In genomic region chr10:111673317-111673610, GRCm38 (mm10) we compare ENCODE assay signal across 16 mouse cellular contexts.
DNase-seq lines count a peak whose midpoint lies in the region; ATAC-seq and TF ChIP-seq lines count a peak whose summit lies in the region.
"Had no signal": no experiment of that assay in that cellular context is flagged by ENCODE, and none has a peak within 500 bp of the region (broad histone marks: within the 10 kb centered on the region; RNA-seq: fewer than 3 reads in every experiment).

No protein-coding gene starts in this region.

- no peaks in the 10 kb centered on the region for H3K9me3 ChIP-seq in kidney, embryonic 14.5 days (ENCODE audit: control insufficient read depth, low read length)
- H3K9me3 ChIP-seq in ES-Bruce4 (replicated peaks; ENCODE audit: control insufficient read depth, insufficient read depth, low read length, poor library complexity, severe bottlenecking), result no peaks in the 10 kb centered on the region
- H3K9me3 ChIP-seq in limb, embryonic 14.5 days (ENCODE audit: control insufficient read depth, low read length), result no peaks in the 10 kb centered on the region
- H3K9me3 ChIP-seq: embryonic facial prominence, embryonic 12.5 days; liver, embryonic 13.5 days; midbrain, embryonic 13.5 days; neural tube, embryonic 15.5 days had no signal

- TF ChIP-seq CTCF in ES-Bruce4 (IDR thresholded peaks at IDR 0.05; ENCODE audit: low read depth, low read length), result no peak
- TF ChIP-seq CTCF in layer of hippocampus, adult 2 months (conservative IDR thresholded peaks at IDR 0.05), result no peak

- no peak for TF ChIP-seq POLR2A in ES-Bruce4 (IDR thresholded peaks at IDR 0.05; ENCODE audit: insufficient read depth, low read length)
- no peak for TF ChIP-seq POLR2A in limb, embryonic 14.5 days (IDR thresholded peaks at IDR 0.05; ENCODE audit: borderline replicate concordance, extremely low read depth, insufficient read depth, insufficient read length)

- peak; percentile 32 for DNase-seq in embryo, embryonic 10.5 days (ENCODE audit: low spot score)
- DNase-seq in embryo, embryonic 11 days, result no peak
- DNase-seq in kidney, adult 18-20 months, result no peak
- DNase-seq in limb, embryonic 14.5 days (ENCODE audit: low spot score), result no peak
- DNase-seq in layer of hippocampus, adult 2 months (ENCODE audit: low spot score in 2 of 2), result no peak
- no peak for DNase-seq in cerebellum, postnatal 25 days
- DNase-seq: adrenal gland, postnatal 25 days; cerebellum, adult 11-12 months; liver, embryonic 13.5 days; right cerebral cortex, postnatal 14 days had no signal

- H3K36me3 ChIP-seq in kidney, embryonic 14.5 days (ENCODE audit: control insufficient read depth, insufficient read depth, low read length), result no peaks in the 10 kb centered on the region
- H3K36me3 ChIP-seq in ES-Bruce4 (ENCODE audit: control insufficient read depth, insufficient read depth, low read length, poor library complexity, severe bottlenecking), result no peaks in the 10 kb centered on the region
- H3K36me3 ChIP-seq in limb, embryonic 14.5 days (ENCODE audit: control insufficient read depth, insufficient read depth, low read length), result no peaks in the 10 kb centered on the region
- H3K36me3 ChIP-seq: embryonic facial prominence, embryonic 12.5 days; liver, embryonic 13.5 days; midbrain, embryonic 13.5 days; neural tube, embryonic 15.5 days had no signal

- H3K4me3 ChIP-seq in kidney, embryonic 14.5 days (ENCODE audit: low read length), result no peak overlapping the region
- no peak overlapping the region for H3K4me3 ChIP-seq in ES-Bruce4 (ENCODE audit: low read depth, low read length)
- no peak overlapping the region for H3K4me3 ChIP-seq in limb, embryonic 14.5 days (replicated peaks; ENCODE audit: low read length)
- no peak overlapping the region for H3K4me3 ChIP-seq in layer of hippocampus, adult 2 months
- H3K4me3 ChIP-seq: embryonic facial prominence, embryonic 12.5 days; left cerebral cortex, adult 2 months; liver, embryonic 13.5 days; midbrain, embryonic 13.5 days; neural tube, embryonic 15.5 days had no signal

- no peak overlapping the region for H3K4me2 ChIP-seq in kidney, embryonic 14.5 days (replicated peaks; ENCODE audit: low read depth, low read length)
- no peak overlapping the region for H3K4me2 ChIP-seq in limb, embryonic 14.5 days (replicated peaks; ENCODE audit: low read depth, low read length, severe bottlenecking)
- H3K4me2 ChIP-seq: embryonic facial prominence, embryonic 12.5 days; liver, embryonic 13.5 days; midbrain, embryonic 13.5 days; neural tube, embryonic 15.5 days had no signal

- H3K9ac ChIP-seq in kidney, embryonic 14.5 days (ENCODE audit: low read depth, low read length), result no peak overlapping the region
- no peak overlapping the region for H3K9ac ChIP-seq in ES-Bruce4 (ENCODE audit: low read depth, poor library complexity, severe bottlenecking)
- no peak overlapping the region for H3K9ac ChIP-seq in limb, embryonic 14.5 days (ENCODE audit: low read depth, low read length, severe bottlenecking)
- H3K9ac ChIP-seq: embryonic facial prominence, embryonic 12.5 days; liver, embryonic 13.5 days; midbrain, embryonic 13.5 days; neural tube, embryonic 15.5 days had no signal

- no peaks in the 10 kb centered on the region for H3K27me3 ChIP-seq in kidney, embryonic 14.5 days (ENCODE audit: control insufficient read depth, insufficient read depth, low read length)
- H3K27me3 ChIP-seq in ES-Bruce4 (ENCODE audit: control insufficient read depth, insufficient read depth, low read length, poor library complexity, severe bottlenecking), result no peaks in the 10 kb centered on the region
- H3K27me3 ChIP-seq in limb, embryonic 14.5 days (ENCODE audit: control insufficient read depth, insufficient read depth, low read length), result no peaks in the 10 kb centered on the region
- H3K27me3 ChIP-seq: embryonic facial prominence, embryonic 12.5 days; liver, embryonic 13.5 days; neural tube, embryonic 15.5 days had no signal

- H3K4me1 ChIP-seq in kidney, embryonic 14.5 days (ENCODE audit: control insufficient read depth, insufficient read depth, low read length), result peaks cover 41% of the 10 kb centered on the region
- peaks cover 6% of the 10 kb centered on the region for H3K4me1 ChIP-seq in ES-Bruce4 (ENCODE audit: control insufficient read depth, insufficient read depth, low read length)
- peaks cover 20% of the 10 kb centered on the region for H3K4me1 ChIP-seq in limb, embryonic 14.5 days (ENCODE audit: control insufficient read depth, insufficient read depth, low read length)
- H3K4me1 ChIP-seq: neural tube, embryonic 15.5 days had no signal

- peak overlapping the region; percentile 65; the same call in 1 of the 2 replicates for H3K27ac ChIP-seq in kidney, embryonic 14.5 days (ENCODE audit: low read depth, low read length)
- H3K27ac ChIP-seq in ES-Bruce4 (ENCODE audit: insufficient read depth, low read length), result peak overlapping the region; percentile 79; the same call in 1 of the 2 replicates
- no peak overlapping the region for H3K27ac ChIP-seq in limb, embryonic 14.5 days (replicated peaks; ENCODE audit: low read depth, low read length)
- no peak overlapping the region for H3K27ac ChIP-seq in layer of hippocampus, adult 2 months
- H3K27ac ChIP-seq: embryonic facial prominence, embryonic 12.5 days; left cerebral cortex, adult 2 months; midbrain, embryonic 13.5 days; neural tube, embryonic 15.5 days had no signal

- TF ChIP-seq EP300 in ES-Bruce4 (IDR thresholded peaks at IDR 0.05; ENCODE audit: insufficient read depth, low read depth, low read length), result no peak

- peak; percentile 38 for ATAC-seq in kidney, embryonic 14.5 days (ENCODE audit: low FRiP score, low TSS enrichment)
- ATAC-seq in limb, embryonic 14.5 days (ENCODE audit: low FRiP score, low read depth), result 0 out of 2 replicates have a peak, but pooled peaks have one; percentile 3

Comparison
In these comparisons a context has a peak if more than half of its experiments do, and no peak if none do; other contexts are left out.
1. H3K27ac ChIP-seq: peak in kidney, embryonic 14.5 days (single experiment) and ES-Bruce4 (single experiment); none in limb, embryonic 14.5 days (single experiment) and layer of hippocampus, adult 2 months (single experiment).